Mouse (Mus musculus) embryonic facial prominence, embryonic 13.5 days (tissue): ENCODE measurements around the gene H2afy. TPM values are rescaled to one million over a fixed set of nuclear protein-coding genes. Genes with fewer than 3 reads are reported as not detected.
A peak's percentile ranks its signal among the peaks of the same experiment; 100 is the strongest.

Source experiments
- ATAC-seq: fragments of 200-750 bp; cut with Nextera tagmentation; 2 replicates; pipeline ENCODE4 v1.8.0; 2017; ENCODE audit warnings: low read depth; ENCODE audit not compliant: insufficient number of reproducible peaks, insufficient read depth, low FRiP score, low TSS enrichment
- H3K27ac ChIP-seq: fragments of 300-500 bp; sonication (generic); 2 replicates; pipeline ENCODE4 v1.5.1; 2015; ENCODE audit warnings: moderate library complexity, mild to moderate bottlenecking, inconsistent platforms
- H3K27me3 ChIP-seq: fragments of 300-500 bp; sonication (generic); 2 replicates; pipeline ENCODE4 v1.6.1; 2015; ENCODE audit warnings: mild to moderate bottlenecking, inconsistent platforms
- H3K36me3 ChIP-seq: fragments of 300-500 bp; sonication (generic); 2 replicates; pipeline ENCODE4 v1.6.1; 2015; ENCODE audit warnings: mild to moderate bottlenecking, inconsistent platforms
- H3K4me1 ChIP-seq: fragments of 300-500 bp; sonication (generic); 2 replicates; pipeline ENCODE4 v1.6.1; 2015; ENCODE audit warnings: inconsistent platforms
- H3K4me2 ChIP-seq: fragments of 300-500 bp; sonication (generic); 2 replicates; pipeline ENCODE4 v1.6.1; 2015; ENCODE audit warnings: moderate library complexity, mild to moderate bottlenecking, inconsistent platforms
- H3K4me3 ChIP-seq: fragments of 300-500 bp; sonication (generic); 2 replicates; pipeline ENCODE4 v1.5.1; 2015; ENCODE audit warnings: mild to moderate bottlenecking, inconsistent platforms
- H3K9ac ChIP-seq: fragments of 300-500 bp; sonication (generic); 2 replicates; pipeline ENCODE4 v1.6.1; 2015; ENCODE audit warnings: mild to moderate bottlenecking, inconsistent platforms
- H3K9me3 ChIP-seq: fragments of 300-500 bp; sonication (generic); 2 replicates; pipeline ENCODE4 v1.6.1; 2016; ENCODE audit warnings: inconsistent platforms
- WGBS: fragments of 180-500 bp; shearing (Covaris S2); methylation state at CpG from one replicate; pipeline ENCODE4 v1.1.7; 2015; ENCODE audit warnings: mixed read lengths; 5-methylcytosine and 5-hydroxymethylcytosine counted together
- polyA plus RNA-seq: library from polyadenylated mRNA; unstranded; fragments of >200 nt; fragmentation: Nextera tagmentation; extraction: Ambion mirVana; gene quantifications from 2 replicates; pipeline ENCODE4 v1.2.1, GENCODE M21; 2015

H2afy gene
- polyA plus RNA-seq, 1 experiment from 2014 or later, result 383 TPM

GRCm38 (mm10) chr13:56143151-56143513, 7.0 kb upstream of the H2afy start:
- Histone ChIP-seq H3K36me3 (no peaks in the 10 kb centered on the region), H3K4me3 (no peak overlapping the region), H3K9me3 (no peaks in the 10 kb centered on the region), H3K4me2 (no peak overlapping the region), H3K27me3 (no peaks in the 10 kb centered on the region), H3K9ac (no peak overlapping the region), H3K4me1 (0 out of 2 replicates have a peak, but pooled peaks cover 4% of the 10 kb centered on the region), H3K27ac (no peak overlapping the region)
- 20% methylated on average over 7 of the region's 7 CpGs for WGBS
- ATAC-seq, result no peak

GRCm38 (mm10) chr13:56142382-56143150, 6.4 kb upstream of the H2afy start:
- 25% methylated on average over 11 of the region's 11 CpGs for WGBS
- no peak for ATAC-seq
- H3K9ac ChIP-seq, result no peak overlapping the region

GRCm38 (mm10) chr13:56139167-56139751, 3.1 kb upstream of the H2afy start:
- no peaks in the 10 kb centered on the region for H3K27me3 ChIP-seq
- H3K4me1 ChIP-seq, result peaks cover 14% of the 10 kb centered on the region
- ATAC-seq, result no peak
- no peak overlapping the region for H3K9ac ChIP-seq
- no peak overlapping the region for H3K4me3 ChIP-seq
- H3K27ac ChIP-seq, result no peak overlapping the region
- 43% methylated on average over 6 of the region's 6 CpGs for WGBS
- no peaks in the 10 kb centered on the region for H3K36me3 ChIP-seq
- no peaks in the 10 kb centered on the region for H3K9me3 ChIP-seq
- H3K4me2 ChIP-seq, result no peak overlapping the region

More at GRCm38 (mm10) chr13:56142382-56143150, 6.4 kb upstream of the H2afy start:
- Histone ChIP-seq H3K4me3 (no peak overlapping the region), H3K9me3 (no peaks in the 10 kb centered on the region), H3K4me1 (0 out of 2 replicates have a peak, but pooled peaks cover 4% of the 10 kb centered on the region), H3K4me2 (no peak overlapping the region), H3K36me3 (no peaks in the 10 kb centered on the region), H3K27me3 (no peaks in the 10 kb centered on the region), H3K27ac (no peak overlapping the region)

- under 1% methylated on average over 67 of the region's 89 CpGs for WGBS
- H3K4me3 ChIP-seq, result peak overlapping the region; percentile 97
- H3K4me1 ChIP-seq, result peaks cover 34% of the 10 kb centered on the region
- ATAC-seq, result peak; percentile 77
- peak overlapping the region; percentile 87 for H3K4me2 ChIP-seq
- peak overlapping the region; percentile 87 for H3K27ac ChIP-seq
- peaks cover 11% of the 10 kb centered on the region for H3K36me3 ChIP-seq
- no peaks in the 10 kb centered on the region for H3K27me3 ChIP-seq
- peak overlapping the region; percentile 99 for H3K9ac ChIP-seq
- H3K9me3 ChIP-seq, result no peaks in the 10 kb centered on the region
Measured at GRCm38 (mm10) chr13:56135231-56136052, 719 bp downstream of the H2afy start.

GRCm38 (mm10) chr13:56134631-56135181, 1.5 kb downstream of the H2afy start:
- WGBS, result under 1% methylated on average over 48 of the region's 50 CpGs
- no peaks in the 10 kb centered on the region for H3K27me3 ChIP-seq
- H3K4me1 ChIP-seq, result peaks cover 34% of the 10 kb centered on the region
- no peak for ATAC-seq
- H3K27ac ChIP-seq, result peak overlapping the region; percentile 87
- peak overlapping the region; percentile 99 for H3K9ac ChIP-seq
- no peaks in the 10 kb centered on the region for H3K9me3 ChIP-seq
- H3K36me3 ChIP-seq, result peaks cover 18% of the 10 kb centered on the region
- peak overlapping the region; percentile 87 for H3K4me2 ChIP-seq
- peak overlapping the region; percentile 97 for H3K4me3 ChIP-seq

DNA sequence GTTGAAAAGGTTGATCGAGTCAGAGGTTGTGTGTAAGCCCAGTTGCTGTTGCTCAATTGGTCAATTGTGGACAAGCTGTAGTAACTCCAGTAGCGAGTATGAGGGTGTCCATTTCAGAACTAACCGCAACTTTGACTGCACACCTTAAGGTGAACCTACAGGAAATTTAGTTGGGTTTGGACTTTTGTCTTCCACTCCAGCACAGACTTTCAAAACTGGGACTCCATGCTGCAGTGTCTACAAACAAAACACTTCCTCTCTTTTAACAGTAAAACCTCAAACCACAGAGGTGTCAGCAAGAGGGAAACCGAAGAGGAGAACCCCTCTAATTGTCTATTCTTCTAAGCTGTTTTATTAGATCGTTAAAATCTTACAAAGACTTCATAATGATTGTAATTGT, 2.1 kb downstream of the H2afy start:
- Histone ChIP-seq H3K4me3 (peak overlapping the region; percentile 97), H3K4me2 (peak overlapping the region; percentile 87), H3K9ac (peak overlapping the region; percentile 99), H3K9me3 (no peaks in the 10 kb centered on the region), H3K36me3 (peaks cover 20% of the 10 kb centered on the region), H3K27me3 (no peaks in the 10 kb centered on the region), H3K4me1 (peaks cover 34% of the 10 kb centered on the region), H3K27ac (peak overlapping the region; percentile 87; the same call in 1 of the 2 replicates)
- no peak for ATAC-seq
- 46% methylated on average over 5 of the region's 5 CpGs for WGBS

GRCm38 (mm10) chr13:56132941-56133340, 3.2 kb downstream of the H2afy start:
- Histone ChIP-seq H3K4me2 (peak overlapping the region; percentile 87; the same call in 1 of the 2 replicates), H3K27ac (no peak overlapping the region), H3K9ac (peak overlapping the region; percentile 2; the same call in 1 of the 2 replicates), H3K4me3 (no peak overlapping the region), H3K9me3 (no peaks in the 10 kb centered on the region), H3K4me1 (peaks cover 34% of the 10 kb centered on the region), H3K27me3 (no peaks in the 10 kb centered on the region), H3K36me3 (peaks cover 26% of the 10 kb centered on the region)
- ATAC-seq, result no peak
- WGBS, result 83% methylated on average over 7 of the region's 7 CpGs

DNA sequence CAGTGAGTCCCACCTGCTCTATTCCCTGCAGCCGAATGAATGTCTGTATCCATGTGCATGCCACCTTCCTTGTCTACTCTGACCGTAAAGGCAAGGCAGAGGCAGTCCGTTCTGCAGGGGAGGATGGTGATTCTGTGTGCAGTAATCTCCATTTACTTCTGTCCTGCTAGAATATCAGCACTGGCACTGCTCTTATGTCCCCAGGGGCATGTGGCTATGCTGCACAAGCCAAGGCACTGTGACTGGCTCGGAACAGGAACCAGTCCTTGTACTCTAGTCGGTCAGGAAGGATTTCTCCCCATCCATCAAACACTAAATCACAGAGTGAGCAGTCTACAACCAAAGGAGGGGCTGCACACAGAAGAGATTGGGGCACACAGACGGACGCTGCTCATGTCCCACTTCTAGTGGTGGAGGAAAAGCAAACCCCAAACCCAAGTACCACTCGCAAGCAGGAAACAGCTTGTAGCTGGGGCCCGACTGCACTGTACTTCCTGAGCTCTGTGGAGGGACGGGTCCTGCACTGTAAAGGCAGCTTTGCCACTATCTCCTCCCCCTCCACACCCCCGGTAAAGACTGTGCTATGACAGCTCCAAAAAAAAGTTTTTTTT, 3.7 kb downstream of the H2afy start:
- H3K27ac ChIP-seq, result no peak overlapping the region
- ATAC-seq, result no peak
- WGBS, result 81% methylated on average over 11 of the region's 11 CpGs
- H3K36me3 ChIP-seq, result peaks cover 31% of the 10 kb centered on the region
- H3K9me3 ChIP-seq, result no peaks in the 10 kb centered on the region
- H3K9ac ChIP-seq, result no peak overlapping the region
- H3K4me2 ChIP-seq, result no peak overlapping the region
- peaks cover 34% of the 10 kb centered on the region for H3K4me1 ChIP-seq
- H3K4me3 ChIP-seq, result no peak overlapping the region
- no peaks in the 10 kb centered on the region for H3K27me3 ChIP-seq

DNA sequence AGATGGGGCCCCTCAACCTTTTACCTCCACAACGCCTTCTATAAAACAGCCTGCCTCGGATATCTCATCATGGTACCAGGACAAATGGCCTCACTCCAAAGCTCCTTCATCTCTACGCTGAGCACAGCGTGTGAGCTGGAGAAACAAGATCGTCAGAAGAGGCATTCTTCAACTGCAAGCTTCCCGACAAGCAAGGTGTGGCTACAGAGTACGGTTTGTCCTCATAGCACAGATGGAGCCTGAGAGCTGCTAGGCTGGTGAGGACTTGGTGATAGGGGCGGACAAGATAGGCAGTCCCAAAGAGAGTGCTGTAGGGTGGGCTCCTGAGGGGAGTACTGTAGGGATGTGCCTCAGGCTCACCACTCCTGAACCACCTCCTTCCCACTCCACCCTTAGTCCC, 5.6 kb downstream of the H2afy start:
- Histone ChIP-seq H3K4me1 (peaks cover 27% of the 10 kb centered on the region), H3K4me2 (no peak overlapping the region), H3K27ac (no peak overlapping the region), H3K27me3 (no peaks in the 10 kb centered on the region), H3K4me3 (no peak overlapping the region), H3K9me3 (no peaks in the 10 kb centered on the region), H3K9ac (no peak overlapping the region), H3K36me3 (peaks cover 50% of the 10 kb centered on the region)
- 91% methylated on average over 8 of the region's 8 CpGs for WGBS
- ATAC-seq, result no peak

- Histone ChIP-seq H3K36me3 (peaks cover 60% of the 10 kb centered on the region), H3K4me1 (peaks cover 27% of the 10 kb centered on the region), H3K9ac (no peak overlapping the region), H3K9me3 (no peaks in the 10 kb centered on the region), H3K4me2 (no peak overlapping the region), H3K27me3 (no peaks in the 10 kb centered on the region), H3K27ac (no peak overlapping the region), H3K4me3 (no peak overlapping the region)
- no peak for ATAC-seq
- WGBS, result 93% methylated on average over 3 of the region's 3 CpGs
Measured at GRCm38 (mm10) chr13:56129578-56129977, 6.6 kb downstream of the H2afy start.

GRCm38 (mm10) chr13:56129014-56129413, 7.1 kb downstream of the H2afy start:
- no peak overlapping the region for H3K4me3 ChIP-seq
- H3K36me3 ChIP-seq, result peaks cover 65% of the 10 kb centered on the region
- no peak overlapping the region for H3K27ac ChIP-seq
- 93% methylated on average over 4 of the region's 4 CpGs for WGBS
- no peak overlapping the region for H3K9ac ChIP-seq
- no peak overlapping the region for H3K4me2 ChIP-seq
- no peak for ATAC-seq
- H3K27me3 ChIP-seq, result no peaks in the 10 kb centered on the region
- no peaks in the 10 kb centered on the region for H3K9me3 ChIP-seq
- H3K4me1 ChIP-seq, result peaks cover 22% of the 10 kb centered on the region
